Mouse (Mus musculus) left cerebral cortex, adult 18-20 months (tissue): ENCODE results near the gene Nsf. TPM values are rescaled to one million over a fixed set of nuclear protein-coding genes. Genes with fewer than 3 reads are reported as not detected.
A peak's percentile ranks its signal among the peaks of the same experiment; 100 is the strongest.

Experiments used
- DNase-seq, 2 experiments: peaks; one replicate each; pipeline ENCODE4 v3.0.0; 2021 to 2022; ENCODE audit warnings: low spot score in 2 of 2, mixed read lengths in 1 of 2
- total RNA-seq, 2 experiments: library from RNA; stranded (reverse); gene quantifications; 2 replicates each; pipeline ENCODE4 v1.2.3; 2021

Nsf gene
- total RNA-seq, 2 experiments from 2014 or later: 1,028 to 1,036 TPM

GRCm38 (mm10) chr11:103942740-103943139, 11.1 kb downstream of the Nsf start:
- DNase-seq: no peak

GRCm38 (mm10) chr11:103941351-103941750, 12.5 kb downstream of the Nsf start:
- no peak for DNase-seq

- no peak for DNase-seq
Observed at GRCm38 (mm10) chr11:103940887-103941286, 13.0 kb downstream of the Nsf start.

GRCm38 (mm10) chr11:103937976-103938728, 15.7 kb downstream of the Nsf start:
- no peak for DNase-seq

- no peak for DNase-seq
Observed at GRCm38 (mm10) chr11:103937451-103937850, 16.4 kb downstream of the Nsf start.

GRCm38 (mm10) chr11:103935717-103936116, 18.1 kb downstream of the Nsf start:
- DNase-seq: no peak

GRCm38 (mm10) chr11:103933886-103934285, 20.0 kb downstream of the Nsf start:
- no peak for DNase-seq

- no peak for DNase-seq
Observed at GRCm38 (mm10) chr11:103923957-103924356, 29.9 kb downstream of the Nsf start.

GRCm38 (mm10) chr11:103923272-103923671, 30.6 kb downstream of the Nsf start:
- DNase-seq: no peak

GRCm38 (mm10) chr11:103922812-103923211, 31.0 kb downstream of the Nsf start:
- DNase-seq: no peak

- no peak for DNase-seq
Observed at GRCm38 (mm10) chr11:103920665-103921064, 33.2 kb downstream of the Nsf start.

GRCm38 (mm10) chr11:103916807-103917206, 37.0 kb downstream of the Nsf start:
- peak in 1 of 2 experiments; percentile 36 for DNase-seq

- no peak for DNase-seq
Observed at GRCm38 (mm10) chr11:103915686-103916085, 38.2 kb downstream of the Nsf start.

- no peak for DNase-seq
Observed at GRCm38 (mm10) chr11:103910993-103911585, 42.8 kb downstream of the Nsf start.

- no peak for DNase-seq
Observed at GRCm38 (mm10) chr11:103910531-103910930, 43.3 kb downstream of the Nsf start.

- DNase-seq: no peak
Observed at GRCm38 (mm10) chr11:103909809-103910208, 44.0 kb downstream of the Nsf start.

- DNase-seq: no peak
Observed at GRCm38 (mm10) chr11:103909396-103909795, 44.5 kb downstream of the Nsf start.

- DNase-seq: no peak
Observed at GRCm38 (mm10) chr11:103906051-103906719, 47.7 kb downstream of the Nsf start.

GRCm38 (mm10) chr11:103905506-103905905, 48.4 kb downstream of the Nsf start:
- no peak for DNase-seq

- no peak for DNase-seq
Observed at GRCm38 (mm10) chr11:103901581-103901966, 52.3 kb downstream of the Nsf start.

- peak; percentile 41 to 48 for DNase-seq
Observed at GRCm38 (mm10) chr11:103900803-103901580, 52.9 kb downstream of the Nsf start.
